In the genomic region with DNA sequence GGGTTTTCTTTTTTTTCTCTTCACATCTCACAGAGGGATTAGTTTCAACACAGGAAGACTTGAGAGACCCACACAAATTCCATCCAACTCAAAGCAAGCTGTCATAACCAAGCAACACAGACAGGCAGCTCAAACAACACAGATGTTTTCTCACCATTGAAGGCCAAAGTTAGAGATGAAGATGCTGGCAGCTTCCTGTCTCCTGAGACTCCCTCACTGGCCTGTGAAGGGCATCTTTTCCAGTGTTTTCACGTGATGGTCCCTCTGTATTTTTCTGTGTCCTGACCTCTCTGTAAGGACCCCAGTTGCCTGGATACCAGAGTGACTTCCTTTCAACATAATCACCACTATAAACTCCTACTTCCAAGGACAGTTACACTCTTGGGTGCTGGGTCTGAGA, we compare ENCODE assay signal across 16 mouse cellular contexts.
A peak's percentile ranks its signal among the peaks of the same experiment; 100 is the strongest.
DNase-seq lines count a peak whose midpoint lies in the region; ATAC-seq and TF ChIP-seq lines count a peak whose summit lies in the region.
"Had no signal": no experiment of that assay in that cellular context is flagged by ENCODE, and none has a peak within 500 bp of the region (broad histone marks: within the 10 kb centered on the region; RNA-seq: fewer than 3 reads in every experiment).

No protein-coding gene starts in this region.

- no peak overlapping the region for H3K27ac ChIP-seq in heart, adult 2 months
- H3K27ac ChIP-seq in heart, embryonic 11.5 days (ENCODE audit: low read depth, low read length), result no peak overlapping the region
- H3K27ac ChIP-seq: kidney, embryonic 15.5 days; limb, embryonic 10.5 days; liver, embryonic 15.5 days had no signal

- no peak for TF ChIP-seq EP300 in heart, adult 2 months (IDR thresholded peaks at IDR 0.05; ENCODE audit: insufficient read depth, low read depth, low read length)

- no peak for TF ChIP-seq CTCF in heart, adult 2 months (IDR thresholded peaks at IDR 0.05)

- TF ChIP-seq POLR2A in heart, adult 2 months (IDR thresholded peaks at IDR 0.05; ENCODE audit: insufficient read depth, low read depth, low read length), result no peak

- H3K4me3 ChIP-seq in heart, adult 2 months, result no peak overlapping the region
- no peak overlapping the region for H3K4me3 ChIP-seq in heart, embryonic 11.5 days (ENCODE audit: low read depth, low read length)
- H3K4me3 ChIP-seq: kidney, embryonic 15.5 days; limb, embryonic 10.5 days; liver, embryonic 15.5 days had no signal

- 36% methylated on average over 1 of the region's 1 CpGs for WGBS in heart, adult 2 months
- WGBS in heart, embryonic 11.5 days (ENCODE audit: insufficient replicate concordance), result 36% methylated on average over 1 of the region's 1 CpGs

- H3K9ac ChIP-seq in heart, adult 2 months (ENCODE audit: low read depth, low read length), result no peak overlapping the region
- no peak overlapping the region for H3K9ac ChIP-seq in heart, embryonic 11.5 days (ENCODE audit: low read depth, low read length)
- H3K9ac ChIP-seq: kidney, embryonic 15.5 days; liver, embryonic 15.5 days had no signal

- H3K9me3 ChIP-seq in heart, embryonic 11.5 days (replicated peaks; ENCODE audit: control insufficient read depth, low read length), result no peaks in the 10 kb centered on the region
- H3K9me3 ChIP-seq: kidney, embryonic 15.5 days; limb, embryonic 10.5 days; liver, embryonic 15.5 days had no signal

- DNase-seq in heart, adult 2 months, result peak; percentile 24 to 60
- DNase-seq in right cerebral cortex, postnatal 10 days (ENCODE audit: low spot score in 2 of 2), result peak; percentile 10 to 23
- no peak for DNase-seq in right cerebral cortex, postnatal 4 days
- peak; percentile 57 for DNase-seq in heart, postnatal 4 days
- no peak for DNase-seq in kidney, postnatal 10 days
- no peak for DNase-seq in frontal cortex, adult 2 months (ENCODE audit: extremely low spot score in 1 of 2, low spot score in 1 of 2)
- no peak for DNase-seq in left cerebral cortex, postnatal 4 days
- DNase-seq: adrenal gland, postnatal 14 days; cerebellum, adult 11 months; lung, postnatal 36 days; thymus, adult 18-20 months had no signal

- no peak overlapping the region for H3K4me2 ChIP-seq in heart, embryonic 11.5 days
- H3K4me2 ChIP-seq: kidney, embryonic 15.5 days; liver, embryonic 15.5 days had no signal

- no peak for ATAC-seq in heart, embryonic 11.5 days (replicated peaks; ENCODE audit: insufficient number of reproducible peaks, low FRiP score, low TSS enrichment)
- ATAC-seq: forebrain, embryonic 14.5 days had no signal

- peaks cover 8% of the 10 kb centered on the region; the same call in 1 of the 2 replicates for H3K4me1 ChIP-seq in heart, adult 2 months (ENCODE audit: control insufficient read depth, insufficient read depth, low read length)
- H3K4me1 ChIP-seq in heart, embryonic 11.5 days (ENCODE audit: control insufficient read depth, insufficient read depth, low read length), result no peaks in the 10 kb centered on the region
- H3K4me1 ChIP-seq: liver, embryonic 15.5 days had no signal

- H3K36me3 ChIP-seq in heart, adult 2 months (ENCODE audit: control insufficient read depth, insufficient read depth, low read length), result no peaks in the 10 kb centered on the region
- no peaks in the 10 kb centered on the region for H3K36me3 ChIP-seq in heart, embryonic 11.5 days (ENCODE audit: control insufficient read depth, insufficient read depth, low read length)
- H3K36me3 ChIP-seq: kidney, embryonic 15.5 days; limb, embryonic 10.5 days; liver, embryonic 15.5 days had no signal

- H3K27me3 ChIP-seq in heart, adult 2 months (ENCODE audit: control insufficient read depth, insufficient read depth, low read length), result no peaks in the 10 kb centered on the region
- H3K27me3 ChIP-seq in heart, embryonic 11.5 days (ENCODE audit: control insufficient read depth, insufficient read depth, low read length), result no peaks in the 10 kb centered on the region
- H3K27me3 ChIP-seq: kidney, embryonic 15.5 days; liver, embryonic 15.5 days had no signal

- H3K79me2 ChIP-seq in heart, adult 2 months (replicated peaks; ENCODE audit: control insufficient read depth, insufficient read depth, low read length), result no peaks in the 10 kb centered on the region

- intact Hi-C loops in heart, adult 2 months (cut with DNase I), result no loop called here
- intact Hi-C loops in left cerebral cortex, postnatal 4 days (cut with DNase I), result no loop called here

Comparison
In these comparisons a context has a peak if more than half of its experiments do, and no peak if none do; other contexts are left out.
1. DNase-seq: peak in heart, adult 2 months (2 of 2), right cerebral cortex, postnatal 10 days (2 of 2) and heart, postnatal 4 days (single experiment); none in right cerebral cortex, postnatal 4 days (single experiment), kidney, postnatal 10 days (single experiment), frontal cortex, adult 2 months (0 of 2) and left cerebral cortex, postnatal 4 days (single experiment).